Mouse (Mus musculus) adrenal gland, postnatal 14 days (tissue): ENCODE measurements around the gene Hoxd8. TPM values are rescaled to one million over a fixed set of nuclear protein-coding genes. Genes with fewer than 3 reads are reported as not detected.

ENCODE experiments used
- DNase-seq: peaks from one replicate; pipeline ENCODE4 v3.0.0; 2021; ENCODE audit warnings: mixed read lengths
- total RNA-seq: library from RNA; stranded (reverse); gene quantifications from 2 replicates; pipeline ENCODE4 v1.2.3, GENCODE M21; 2021

Hoxd8 gene
- total RNA-seq, 1 experiment from 2014 or later: 24.6 TPM

DNA sequence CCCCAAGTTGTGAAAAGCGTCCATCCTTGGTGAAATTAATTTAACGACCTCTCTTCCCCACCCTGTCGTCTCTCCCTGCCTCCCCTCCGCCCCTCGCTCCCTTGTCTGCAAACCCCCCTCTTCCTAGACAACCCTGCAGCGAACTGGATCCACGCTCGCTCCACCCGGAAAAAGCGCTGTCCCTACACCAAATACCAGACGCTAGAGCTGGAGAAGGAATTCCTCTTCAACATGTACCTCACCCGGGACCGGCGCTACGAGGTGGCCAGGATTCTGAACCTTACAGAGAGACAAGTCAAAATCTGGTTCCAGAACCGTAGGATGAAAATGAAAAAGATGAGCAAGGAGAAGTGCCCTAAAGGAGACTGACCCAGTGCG, 5.4 kb upstream of the Hoxd8 start:
- no peak for DNase-seq

DNA sequence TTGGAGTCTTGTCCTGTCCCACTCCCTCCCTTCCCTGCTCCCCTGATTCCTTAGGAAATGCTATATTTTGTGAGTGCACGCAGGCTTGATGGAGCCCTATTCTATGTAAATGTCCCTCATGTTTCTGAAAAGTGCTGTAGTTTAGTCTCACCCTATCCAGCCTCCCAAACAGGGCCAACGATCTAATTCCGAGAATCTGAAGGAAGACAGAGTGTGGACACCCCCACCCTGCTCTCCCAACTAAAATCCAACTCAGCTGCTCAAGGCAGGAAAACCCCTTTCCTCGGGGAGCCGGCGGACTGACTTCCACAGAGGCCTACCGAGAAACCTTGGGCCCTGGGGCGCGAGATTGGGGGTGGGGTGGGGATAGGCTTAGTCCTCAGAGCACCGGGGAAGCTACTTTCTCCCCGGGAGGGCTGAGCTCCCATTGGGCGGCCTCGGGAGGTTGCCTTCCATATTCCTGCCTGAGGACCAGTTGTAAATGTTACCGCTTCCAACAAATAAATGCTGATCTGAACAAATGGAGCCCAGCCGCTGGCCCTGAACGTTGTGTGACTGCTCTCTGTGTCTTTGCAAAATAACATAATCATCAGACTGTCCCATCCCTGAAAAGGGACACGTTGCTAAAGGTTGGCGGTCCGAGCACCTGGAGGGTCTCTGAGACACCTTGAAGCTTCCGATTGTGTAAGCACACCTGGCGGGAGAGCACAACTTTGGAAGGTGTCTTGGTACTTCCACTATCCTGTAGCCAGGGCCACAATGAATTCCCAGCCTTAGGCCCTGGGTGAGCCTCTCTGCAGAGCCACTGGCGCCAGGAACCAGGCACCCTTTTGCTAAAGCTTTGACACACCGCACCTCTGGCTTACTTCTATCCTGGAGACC, 4.5 kb upstream of the Hoxd8 start:
- no peak for DNase-seq

DNA sequence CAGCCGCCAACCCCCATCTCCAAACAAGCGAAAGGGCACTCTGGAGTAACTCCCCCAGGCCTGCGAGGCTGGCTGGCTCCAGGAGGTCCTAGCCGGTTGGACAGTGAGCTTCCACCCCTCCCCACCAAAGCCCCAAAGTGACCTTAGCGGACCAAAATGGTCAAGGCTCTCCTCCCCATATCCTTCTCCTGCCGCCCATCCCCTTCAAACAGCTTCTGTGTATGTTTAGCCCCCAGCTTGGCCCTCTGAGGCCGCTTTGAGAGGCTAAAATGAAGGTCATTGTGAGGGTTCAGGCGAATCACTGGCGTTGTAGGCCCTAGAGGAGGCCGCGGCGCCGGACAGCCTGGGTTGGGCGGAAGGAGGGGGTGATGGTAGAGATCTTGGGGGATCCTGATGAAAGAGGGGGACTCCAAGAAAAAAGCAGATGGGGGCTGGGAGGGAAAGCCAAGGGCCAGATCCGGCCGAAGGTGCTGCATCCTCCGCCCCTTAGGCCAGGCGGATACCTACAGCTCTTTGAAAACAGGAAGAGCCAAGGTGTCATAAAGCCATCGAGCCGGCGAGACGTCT, 3.8 kb upstream of the Hoxd8 start:
- no peak for DNase-seq

DNA sequence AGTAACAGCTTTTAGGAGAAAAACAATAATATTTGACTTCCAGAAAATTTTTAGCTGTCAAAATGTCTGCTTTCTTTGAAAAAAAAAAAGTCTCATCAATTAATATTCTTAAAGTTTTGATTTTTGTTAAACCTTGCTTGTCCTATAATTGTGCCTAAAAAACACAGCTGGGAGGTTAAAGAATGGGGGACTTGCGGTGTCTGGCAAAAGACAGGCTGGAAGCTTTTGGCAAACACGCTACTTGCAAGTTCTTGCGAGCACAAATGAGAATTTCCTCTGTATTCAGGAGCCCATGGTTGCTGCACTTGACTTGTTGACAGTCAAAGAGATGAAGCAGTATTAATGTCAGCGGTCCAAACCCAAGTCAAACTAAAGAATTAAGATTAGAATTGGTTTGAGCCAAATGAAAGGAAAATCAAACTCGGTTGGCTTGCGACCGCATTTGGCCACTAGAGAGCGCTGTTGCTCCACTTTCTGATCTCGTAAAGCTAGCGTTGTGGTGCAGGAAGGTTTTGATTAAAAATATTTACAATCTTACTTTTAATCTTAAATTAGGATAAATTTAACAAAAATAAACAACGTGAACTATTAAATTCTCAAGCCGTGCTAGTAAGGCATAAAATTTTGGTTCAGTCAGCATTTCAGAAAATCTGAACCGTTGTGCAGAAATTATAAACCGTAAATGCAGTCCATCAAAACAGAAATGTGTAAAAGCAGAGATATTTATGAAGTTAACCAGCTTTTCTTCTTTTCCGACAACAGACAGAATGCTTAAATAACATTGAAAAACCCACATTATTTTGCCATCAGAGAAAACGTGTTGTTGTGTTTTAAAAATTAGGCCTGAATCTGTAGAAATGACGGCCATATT, 2.2 kb upstream of the Hoxd8 start:
- peak; percentile 85 for DNase-seq

DNA sequence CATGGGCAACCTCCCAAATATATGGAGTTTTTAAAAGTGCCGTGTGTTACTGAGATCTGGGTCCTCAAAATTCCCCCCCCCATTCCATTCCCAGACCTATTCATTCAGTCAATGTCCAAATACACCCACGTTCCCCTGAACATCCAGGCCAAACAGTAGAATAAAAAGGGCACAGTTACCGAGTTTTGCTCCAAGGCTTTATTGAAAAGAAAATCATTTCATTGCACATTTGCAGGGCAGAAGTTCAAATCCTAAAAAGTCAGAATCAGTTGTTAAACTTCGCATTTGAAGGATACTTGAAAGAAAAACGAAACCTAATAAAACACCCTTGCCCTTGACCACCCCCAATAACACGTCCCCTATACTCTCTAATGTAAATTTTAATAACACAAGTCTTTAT, 1.6 kb upstream of the Hoxd8 start:
- no peak for DNase-seq

DNA sequence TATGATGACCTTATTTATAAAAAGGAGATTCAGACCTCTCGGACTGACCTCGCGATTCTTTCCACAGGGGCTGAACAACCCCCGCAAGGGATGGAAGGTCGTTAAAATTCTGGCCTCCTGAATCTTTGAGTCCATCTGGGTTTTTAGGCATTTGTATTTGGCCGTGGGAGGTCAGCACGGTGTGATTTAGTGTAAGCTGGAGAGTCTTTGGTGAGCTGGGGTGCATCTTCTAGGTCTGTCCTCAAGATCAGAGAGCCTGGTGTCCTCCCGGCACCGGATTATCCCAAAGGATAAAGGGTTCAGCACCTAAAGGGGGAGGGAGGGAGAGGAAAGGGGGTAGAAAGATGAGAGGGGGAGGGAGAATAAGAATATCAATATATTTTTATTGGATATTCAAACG, 1.1 kb upstream of the Hoxd8 start:
- DNase-seq: no peak

DNA sequence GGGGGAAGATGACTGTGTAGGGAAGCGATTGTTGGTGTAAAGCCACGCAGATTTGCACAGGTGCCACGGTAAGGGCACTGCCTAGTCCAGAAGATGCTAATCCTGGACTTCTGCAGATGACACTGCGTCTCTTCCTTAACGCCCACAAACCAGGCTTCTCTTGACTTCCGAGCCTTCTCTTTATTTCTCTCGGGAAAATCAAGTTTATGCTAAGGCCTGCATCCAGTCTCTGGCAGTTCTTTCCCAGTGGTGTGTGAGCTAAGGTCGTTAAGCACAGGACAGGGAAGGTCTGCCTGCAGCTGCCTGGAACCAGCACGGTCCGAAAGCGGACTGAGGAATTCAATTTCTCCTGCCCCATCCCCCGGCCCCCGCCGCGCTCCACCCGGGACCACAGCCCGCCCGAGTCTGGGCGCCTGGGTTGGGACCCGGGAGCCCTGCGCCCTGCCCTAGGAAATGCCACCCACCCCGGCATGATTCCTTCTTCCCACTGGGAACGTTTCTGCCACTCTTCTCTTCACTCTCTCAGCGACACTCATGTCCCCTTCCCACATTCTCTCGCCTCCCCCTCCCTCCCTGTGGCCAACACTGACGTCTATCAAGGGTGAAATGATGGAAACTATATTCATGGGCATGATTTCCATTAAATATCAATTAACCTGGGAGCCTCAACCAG, 559 bp upstream of the Hoxd8 start:
- no peak for DNase-seq

DNA sequence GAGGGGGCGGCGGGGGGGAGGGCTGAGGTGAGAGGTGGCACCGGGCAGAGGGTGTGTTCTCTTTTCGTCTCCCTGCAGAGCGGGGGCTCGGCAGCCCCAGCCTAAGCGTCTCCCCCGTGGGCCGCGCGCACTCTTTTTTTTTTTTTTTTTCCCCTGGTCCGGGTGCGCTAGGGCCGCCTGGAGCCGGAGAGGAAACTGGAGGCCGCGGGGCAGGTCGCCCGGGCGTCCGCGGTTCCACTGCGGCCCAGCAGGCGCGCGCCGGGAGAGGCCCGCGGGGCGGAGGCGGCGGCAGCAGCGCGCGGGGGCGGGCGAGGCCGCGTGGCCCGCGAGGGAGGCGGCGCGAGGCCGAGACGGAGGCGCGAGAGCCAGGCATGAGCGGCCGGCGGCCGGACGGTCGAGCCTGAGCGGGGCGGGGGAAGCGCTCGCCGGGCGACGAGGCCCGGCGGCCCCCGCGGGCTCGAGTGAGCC, 618 bp downstream of the Hoxd8 start:
- peak; percentile 73 for DNase-seq

DNA sequence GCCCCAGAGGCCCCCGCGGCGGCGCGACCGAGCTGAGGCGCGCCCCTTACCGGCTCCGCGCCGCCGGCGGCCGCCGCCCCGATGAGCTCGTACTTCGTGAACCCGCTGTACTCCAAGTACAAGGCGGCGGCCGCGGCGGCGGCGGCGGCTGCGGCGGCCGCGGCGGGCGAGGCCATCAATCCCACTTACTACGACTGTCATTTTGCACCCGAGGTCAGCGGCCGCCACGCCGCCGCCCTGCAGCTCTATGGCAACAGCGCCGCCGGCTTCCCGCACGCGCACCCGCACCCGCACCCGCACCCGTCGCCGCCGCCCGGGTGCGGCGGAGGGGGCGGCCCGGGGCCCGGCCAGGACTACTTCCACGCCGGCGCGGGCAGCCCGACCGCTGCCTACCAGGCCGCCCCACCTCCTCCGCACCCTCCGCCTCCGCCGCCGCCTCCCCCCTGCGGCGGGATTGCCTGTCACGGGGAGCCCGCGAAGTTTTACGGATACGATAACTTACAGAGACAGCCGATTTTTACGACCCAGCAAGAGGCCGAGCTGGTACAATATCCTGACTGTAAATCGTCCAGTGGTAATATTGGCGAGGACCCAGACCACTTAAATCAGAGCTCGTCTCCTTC, 1.2 kb downstream of the Hoxd8 start:
- DNase-seq: peak; percentile 86

DNA sequence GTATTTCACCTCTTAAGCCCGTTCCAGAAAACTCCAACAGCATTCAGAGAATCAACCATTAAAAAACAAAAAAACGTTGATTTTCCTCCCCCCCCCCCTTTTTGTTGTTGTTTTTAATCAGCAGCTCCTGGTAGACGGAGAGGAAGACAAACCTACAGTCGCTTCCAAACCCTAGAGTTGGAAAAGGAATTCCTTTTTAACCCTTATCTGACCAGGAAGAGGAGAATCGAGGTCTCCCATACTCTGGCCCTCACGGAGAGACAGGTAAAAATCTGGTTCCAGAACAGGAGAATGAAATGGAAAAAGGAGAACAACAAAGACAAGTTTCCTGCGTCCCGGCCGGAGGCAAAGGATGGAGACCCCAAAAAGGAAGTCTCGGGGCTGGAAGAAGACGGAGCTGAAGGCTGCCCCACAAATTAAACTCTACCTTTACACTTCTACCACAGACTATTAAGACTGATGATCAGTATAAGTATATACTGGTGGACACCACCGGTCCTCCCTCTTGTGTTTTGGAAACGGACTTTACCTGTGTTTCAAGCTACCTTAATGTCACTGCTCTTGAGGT, 2.1 kb downstream of the Hoxd8 start:
- no peak for DNase-seq

DNA sequence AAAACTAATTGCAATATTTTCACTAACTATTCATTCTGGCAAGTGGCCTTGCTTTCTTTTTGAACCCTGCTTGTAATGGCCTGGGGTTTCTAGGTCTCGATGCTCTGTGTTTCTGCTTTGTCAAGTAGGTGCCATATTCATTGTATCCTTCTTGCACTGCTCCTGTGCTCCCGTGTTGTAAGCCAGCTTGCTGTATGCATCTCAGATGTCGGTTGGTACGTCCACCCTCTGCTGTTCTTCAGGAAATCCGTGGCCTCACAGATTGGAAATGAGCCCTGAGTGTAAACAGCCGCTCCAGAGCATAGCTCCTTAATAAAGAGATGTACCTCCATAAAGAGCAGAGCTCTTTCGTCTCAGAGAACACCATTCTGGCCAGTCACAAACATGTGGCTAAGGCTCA, 3.2 kb downstream of the Hoxd8 start:
- DNase-seq: no peak

DNA sequence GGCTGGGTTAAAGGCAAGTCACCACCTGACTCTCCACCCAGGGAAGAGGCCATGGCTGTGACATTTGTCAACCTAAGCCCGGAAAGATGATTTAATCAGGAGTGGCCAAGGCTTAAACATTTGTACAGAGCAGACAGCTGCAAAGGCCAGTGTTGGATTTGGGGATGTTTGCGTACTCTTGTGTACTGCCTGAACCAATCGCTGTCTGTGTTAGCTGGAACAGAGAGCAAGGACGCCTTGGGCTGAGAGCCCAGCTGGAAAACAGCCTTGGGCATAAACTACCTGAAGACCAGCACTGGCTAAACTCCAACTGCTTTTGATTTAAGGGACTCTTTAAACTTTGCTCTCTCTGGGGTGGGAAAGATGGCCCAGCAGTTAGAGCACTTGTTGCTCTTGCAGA, 4.3 kb downstream of the Hoxd8 start:
- DNase-seq: peak; percentile 61

DNA sequence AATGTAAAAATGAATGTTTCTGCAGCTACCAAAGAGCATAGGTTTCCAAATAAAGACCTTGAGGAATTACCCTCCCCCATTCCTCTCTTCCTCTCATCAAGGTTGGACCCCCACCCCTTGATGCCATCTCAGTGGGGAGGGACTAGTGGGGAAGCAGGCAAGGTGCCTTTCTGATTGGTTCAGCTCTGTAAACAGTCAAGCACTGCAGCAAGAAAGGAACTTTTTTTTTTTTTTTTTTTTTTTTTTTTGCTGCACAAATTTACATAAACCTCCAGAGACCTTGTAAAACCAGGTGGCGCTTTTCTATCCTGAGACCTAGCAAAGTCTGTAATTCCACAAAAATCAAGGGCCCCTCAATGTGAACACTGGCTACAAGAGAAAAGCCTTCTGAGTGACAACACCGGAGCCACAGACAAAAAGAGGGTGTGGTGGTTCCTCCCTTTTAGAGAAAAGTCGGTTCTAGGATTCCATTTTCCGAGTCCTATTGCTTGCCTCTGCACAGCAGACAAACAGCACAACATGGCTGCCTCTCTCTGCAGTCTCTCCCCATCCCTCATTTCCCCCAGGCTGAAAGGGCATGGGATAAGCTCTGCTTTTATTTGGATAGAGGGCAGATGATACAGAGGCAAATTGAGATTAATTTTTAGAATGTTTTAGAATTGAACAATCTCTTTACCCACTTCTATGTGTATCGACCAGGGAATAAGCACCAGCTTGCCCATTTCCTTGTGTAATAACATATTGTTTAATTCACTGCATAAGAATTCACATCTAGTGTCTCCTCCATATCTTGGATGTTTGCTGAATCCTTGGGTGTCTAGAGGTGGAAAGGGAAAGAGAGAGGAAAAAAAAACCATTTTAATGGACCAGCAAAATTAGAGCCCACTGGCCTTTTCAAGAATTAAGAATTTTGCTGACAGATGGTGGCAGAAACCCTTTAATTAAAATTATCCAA, 5.3 kb downstream of the Hoxd8 start:
- no peak for DNase-seq

DNA sequence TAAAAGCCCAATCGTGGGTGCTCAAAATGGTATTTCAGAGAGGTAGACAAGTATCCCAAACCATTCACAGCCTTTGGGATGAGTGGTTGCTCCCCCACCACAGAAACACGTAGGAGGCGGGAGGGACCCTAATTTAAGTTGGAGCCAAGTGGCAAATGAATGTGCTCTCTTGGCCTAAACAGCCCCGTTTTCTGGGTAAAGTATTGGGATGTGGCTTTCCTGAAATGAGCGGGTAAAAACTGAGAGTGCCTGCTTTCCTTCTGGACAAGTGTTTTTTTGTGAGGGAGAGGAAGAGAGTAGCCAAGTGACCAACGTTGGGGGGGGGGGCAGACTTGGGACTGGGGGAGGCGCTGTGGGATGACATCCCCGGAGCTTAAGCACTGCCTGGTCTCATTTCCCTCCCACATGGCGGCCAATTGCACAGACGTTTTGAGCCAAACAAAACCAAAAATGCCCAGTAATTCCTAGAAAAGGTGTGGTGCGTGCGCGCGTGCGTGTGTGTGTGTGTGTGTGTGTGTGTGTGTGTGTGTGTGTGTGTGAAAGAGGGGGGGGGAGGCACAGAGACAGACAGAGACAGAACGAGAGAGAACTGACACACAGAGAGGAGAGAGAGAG, 6.6 kb downstream of the Hoxd8 start:
- peak; percentile 59 for DNase-seq

DNA sequence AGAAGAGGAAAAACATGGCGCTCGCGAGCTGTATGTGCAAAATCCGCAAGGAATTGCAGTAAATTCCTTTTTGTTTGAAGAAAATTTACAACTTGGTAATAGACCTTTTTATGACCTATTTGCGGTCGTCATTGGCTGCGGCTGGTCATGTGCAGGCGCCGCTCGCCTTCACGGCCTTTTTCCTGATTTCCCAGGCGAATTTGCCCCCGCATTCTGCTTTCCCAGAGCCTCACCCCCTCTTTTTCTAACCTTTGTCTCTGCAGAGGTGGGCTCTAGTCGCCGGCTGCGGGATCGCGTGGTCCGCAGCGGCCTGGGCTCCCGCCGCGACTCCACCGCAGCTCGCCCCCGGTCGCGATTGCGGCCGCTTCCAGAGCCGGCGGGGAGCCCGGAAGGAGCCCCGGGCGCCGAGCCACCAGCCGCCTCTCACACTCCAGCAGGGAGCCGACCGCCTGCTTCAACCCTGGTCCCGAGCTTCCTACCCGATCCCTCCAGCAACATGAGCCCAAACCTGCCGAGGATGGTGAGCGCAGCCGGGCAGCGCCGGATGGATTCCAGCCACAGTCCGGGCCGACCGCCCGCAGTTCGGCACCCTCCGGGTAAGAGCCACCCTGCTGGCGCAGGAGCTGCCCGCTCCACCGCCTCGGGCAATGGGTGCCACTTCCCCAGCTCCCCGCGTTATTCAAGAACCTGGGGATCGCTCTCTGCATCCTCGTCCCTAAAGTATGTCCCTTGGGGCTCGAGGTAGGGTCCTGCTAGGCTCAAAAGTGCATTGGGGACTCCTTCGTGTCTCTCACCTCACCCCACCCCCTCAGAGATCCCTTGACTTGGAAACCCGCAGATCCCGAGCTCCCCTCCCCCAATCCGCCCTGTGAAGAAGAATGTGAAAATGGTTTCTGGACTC, 7.6 kb downstream of the Hoxd8 start, which contains the start of the genes Hoxd3 and Hoxd4:
Hoxd3 (plus strand) TSS at position 207 of the 901 bp plus-strand sequence.
Hoxd4 (plus strand) TSS at position 209 of the 901 bp plus-strand sequence.
- DNase-seq: peak; percentile 81

DNA sequence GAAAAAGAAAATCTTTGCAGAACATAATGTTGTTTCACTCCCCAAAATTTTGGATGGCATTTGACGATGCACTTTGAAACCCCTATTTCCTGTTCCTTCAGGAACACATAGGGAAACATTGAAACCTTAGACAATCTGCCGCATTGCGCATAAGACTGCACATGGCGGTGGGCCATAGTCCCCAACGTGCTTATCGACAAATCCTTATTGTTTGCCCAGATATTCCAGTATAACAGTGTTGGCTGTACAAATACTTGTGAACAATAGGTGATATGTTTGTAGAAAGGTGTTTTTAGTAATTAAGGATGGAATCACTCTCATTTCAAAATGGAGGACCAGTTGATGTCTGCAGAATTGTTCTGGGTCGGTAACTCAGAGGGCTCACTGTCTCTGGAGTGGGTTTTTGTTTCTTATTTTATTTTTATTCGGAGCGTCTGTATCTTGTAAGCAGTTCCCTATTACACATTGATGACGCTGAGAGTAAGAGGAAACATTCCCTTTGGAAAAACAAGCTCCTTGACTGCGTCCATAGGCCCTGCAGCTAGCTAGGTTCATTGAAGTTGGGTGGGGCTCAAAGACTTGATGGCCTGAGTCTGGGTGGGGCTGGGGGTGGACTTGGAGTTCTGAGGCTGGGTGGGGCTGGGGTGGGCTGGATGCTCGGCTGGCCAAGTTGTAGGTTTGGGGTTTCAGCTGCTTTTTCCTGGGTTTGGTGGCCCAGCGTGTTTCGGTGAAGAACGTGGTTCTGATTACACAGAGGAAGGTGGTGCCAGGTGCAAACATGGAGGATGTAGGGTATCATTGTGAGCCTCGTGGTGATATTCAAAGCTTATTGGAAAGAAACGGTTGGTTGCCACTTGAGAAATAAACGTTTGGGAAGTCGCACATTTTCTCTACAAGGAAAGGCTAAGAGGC, 9.1 kb downstream of the Hoxd8 start:
- no peak for DNase-seq

DNA sequence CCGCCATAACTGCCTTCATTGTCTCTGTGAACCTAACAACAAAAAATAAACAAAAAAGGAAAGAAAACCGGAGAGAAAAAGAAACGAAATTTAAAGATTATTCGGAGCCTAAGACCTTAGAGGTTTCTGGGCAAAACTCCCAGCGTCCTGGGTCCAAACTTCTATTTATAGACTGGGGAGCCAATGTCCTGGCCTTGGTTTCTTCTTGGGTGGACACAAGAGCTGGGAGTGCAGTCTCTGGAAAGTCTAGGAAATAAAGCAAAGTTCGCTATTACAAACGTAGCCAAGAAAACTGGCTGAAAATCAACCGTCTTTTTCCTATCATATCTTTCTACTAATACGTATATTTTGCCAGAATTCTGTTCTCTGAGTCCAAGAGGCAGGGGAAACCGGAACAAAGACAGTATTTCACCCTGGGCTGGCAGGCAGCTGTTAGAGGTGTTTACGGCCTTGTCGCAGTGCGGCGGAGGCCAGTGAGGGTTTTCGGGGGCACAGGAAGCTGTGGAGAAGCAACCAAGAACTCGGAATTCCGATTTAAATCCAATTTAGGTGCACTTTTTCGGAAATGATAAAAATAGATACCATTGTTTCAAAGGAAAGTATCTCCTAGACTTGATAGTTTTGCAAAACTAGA, 9.9 kb downstream of the Hoxd8 start:
- peak; percentile 58 for DNase-seq
